Mouse (Mus musculus) testis, adult 2 months (tissue): ENCODE measurements around the gene Hrasls5. TPM values are rescaled to one million over a fixed set of nuclear protein-coding genes. Genes with fewer than 3 reads are reported as not detected.

Experiments
- H3K27ac ChIP-seq: fragments of 200-500 bp; 2 replicates; pipeline ENCODE4 v1.5.1; 2012; ENCODE audit warnings: low read depth, low read length; ENCODE audit not compliant: control insufficient read depth, insufficient read depth
- H3K27me3 ChIP-seq: fragments of 200-500 bp; 2 replicates; pipeline ENCODE4 v1.6.1; 2012; ENCODE audit warnings: mild to moderate bottlenecking, low read length, moderate library complexity; ENCODE audit not compliant: control insufficient read depth, insufficient read depth
- H3K36me3 ChIP-seq: fragments of 200-500 bp; 2 replicates; pipeline ENCODE4 v1.6.1; 2012; ENCODE audit warnings: mild to moderate bottlenecking, low read length; ENCODE audit not compliant: control insufficient read depth, insufficient read depth
- H3K4me1 ChIP-seq: fragments of 200-500 bp; 2 replicates; pipeline ENCODE4 v1.6.1; 2012; ENCODE audit warnings: low read length; ENCODE audit not compliant: control insufficient read depth, insufficient read depth
- H3K4me3 ChIP-seq: fragments of 200-500 bp; 2 replicates; pipeline ENCODE4 v1.5.1; 2012; ENCODE audit warnings: low read depth, mild to moderate bottlenecking, low read length, moderate library complexity, mixed read lengths; ENCODE audit not compliant: control insufficient read depth
- CTCF ChIP-seq: fragments of 200-500 bp; IDR thresholded peaks from 2 replicates; pipeline ENCODE4 v1.5.1; 2012; ENCODE audit warnings: low read depth, mild to moderate bottlenecking, inconsistent platforms, low read length, moderate library complexity; ENCODE audit not compliant: control insufficient read depth, insufficient read depth, insufficient replicate concordance
- POLR2A ChIP-seq: fragments of 200-500 bp; IDR thresholded peaks from 2 replicates; pipeline ENCODE4 v1.6.1; 2012; ENCODE audit warnings: low read depth, mild to moderate bottlenecking, inconsistent platforms, low read length, moderate library complexity; ENCODE audit not compliant: control insufficient read depth
- polyA plus RNA-seq: library from polyadenylated mRNA; depleted of rRNA; stranded (reverse); fragments of >200 nt; gene quantifications from 2 replicates; pipeline ENCODE4 v1.2.3, GENCODE M21; 2012; rRNA removed

Hrasls5 gene
- polyA plus RNA-seq = 2,582 and 2,785 TPM in 2 replicates

DNA sequence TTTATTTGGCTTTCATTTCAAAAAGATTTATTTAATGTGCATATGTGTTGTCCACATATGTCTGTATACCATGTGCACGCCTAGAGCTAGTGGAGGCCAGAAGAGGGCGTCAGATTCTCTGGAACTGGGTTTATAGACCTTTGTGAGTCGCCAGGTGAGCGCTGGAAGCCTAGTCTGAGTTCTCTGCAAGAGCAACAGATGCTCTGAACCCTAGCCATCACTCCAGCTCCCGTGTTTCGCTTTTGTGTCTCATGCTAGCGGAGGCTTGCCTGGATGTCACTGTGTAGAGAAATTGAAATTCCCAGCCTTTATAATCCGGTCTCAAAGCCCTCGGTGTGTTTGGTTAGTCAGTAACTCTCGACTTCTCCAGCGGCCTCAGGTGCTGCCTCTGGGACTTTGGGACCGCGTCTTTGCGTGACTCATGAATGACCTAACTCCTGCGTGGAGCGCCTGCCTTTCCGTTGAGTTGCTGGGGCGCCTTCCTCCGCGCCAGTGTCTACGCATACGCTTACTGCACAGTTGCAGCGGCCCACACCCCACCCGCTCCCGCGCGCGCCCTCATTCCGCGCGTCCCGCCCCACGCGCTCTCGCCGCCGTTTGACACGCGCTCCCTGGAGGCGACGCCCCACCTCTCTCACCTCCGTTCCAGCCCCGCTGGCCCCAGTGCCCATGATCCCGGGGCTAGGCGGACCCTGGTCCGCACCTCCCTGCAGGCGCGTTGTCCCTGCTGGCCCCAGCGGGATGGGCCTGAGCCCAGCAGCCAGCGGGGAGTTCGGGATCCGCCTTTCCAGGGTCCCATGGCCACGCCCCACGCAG lies at the start of gene Hrasls5:
TSS of gene Hrasls5 (plus strand) at position 600 of the 816 bp plus-strand sequence.
- H3K36me3 ChIP-seq = no peaks in the 10 kb centered on the region
- TF ChIP-seq POLR2A = peak; percentile 84; the same call in 1 of the 2 replicates
- TF ChIP-seq CTCF = no peak
- no peaks in the 10 kb centered on the region for H3K27me3 ChIP-seq

GRCm38 (mm10) chr19:7562601-7563129 lies 49.7 kb upstream of the Hrasls5 start:
- no peaks in the 10 kb centered on the region for H3K4me1 ChIP-seq
- H3K36me3 ChIP-seq = no peaks in the 10 kb centered on the region
- H3K27me3 ChIP-seq = no peaks in the 10 kb centered on the region
- H3K4me3 ChIP-seq = no peak overlapping the region
- TF ChIP-seq CTCF (no peak), POLR2A (no peak)
- H3K27ac ChIP-seq = no peak overlapping the region

More for the DNA sequence above, at the start of gene Hrasls5:
- H3K4me3 ChIP-seq = peak within 1 kb of the TSS; percentile 87
- peak within 1 kb of the TSS; percentile 91 for H3K27ac ChIP-seq
- peaks cover 12% of the 10 kb centered on the region for H3K4me1 ChIP-seq

DNA sequence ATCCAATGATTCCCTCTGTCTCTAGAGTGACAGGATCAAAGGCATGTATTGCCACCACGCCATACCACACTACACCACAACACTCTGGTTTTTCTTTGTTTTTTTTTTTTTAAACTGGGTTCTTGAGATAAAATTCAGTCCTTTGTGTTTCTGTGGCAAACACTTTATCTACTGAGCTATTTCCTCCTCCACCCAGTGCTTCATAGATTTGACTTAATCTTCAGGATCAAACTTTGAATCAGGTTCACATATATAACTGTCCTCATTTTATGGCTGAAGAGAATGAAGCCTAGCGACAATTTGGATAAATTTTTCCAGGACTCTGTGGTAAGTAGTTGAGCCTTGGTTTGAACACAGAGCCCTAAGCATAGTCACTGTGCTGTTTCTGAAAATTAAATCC lies 48.7 kb upstream of the Hrasls5 start:
- H3K4me3 ChIP-seq = no peak overlapping the region
- no peaks in the 10 kb centered on the region for H3K4me1 ChIP-seq
- no peaks in the 10 kb centered on the region for H3K36me3 ChIP-seq
- TF ChIP-seq CTCF = no peak
- TF ChIP-seq POLR2A = no peak
- H3K27me3 ChIP-seq = no peaks in the 10 kb centered on the region
- H3K27ac ChIP-seq = no peak overlapping the region

DNA sequence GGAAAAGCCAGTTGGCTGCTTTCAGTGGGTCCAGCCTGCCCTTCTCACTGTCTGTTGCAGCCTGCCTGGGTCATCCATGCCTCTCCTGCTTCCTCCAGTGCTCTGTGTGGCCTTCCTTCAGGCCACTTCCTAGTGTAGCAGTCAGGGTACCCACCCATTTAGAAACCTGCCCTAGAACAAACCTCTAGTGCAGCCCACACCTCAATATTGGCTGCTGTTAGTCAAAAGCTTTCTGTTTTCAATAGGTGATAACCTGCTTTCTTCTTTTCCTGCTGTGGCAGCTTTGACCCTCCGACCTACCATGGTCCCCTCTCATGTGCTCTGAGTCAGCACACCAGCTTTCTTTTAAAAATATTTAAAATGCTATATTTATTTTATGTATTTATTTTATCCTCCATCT lies 47.9 kb upstream of the Hrasls5 start:
- Histone ChIP-seq H3K4me3 (no peak overlapping the region), H3K36me3 (no peaks in the 10 kb centered on the region), H3K4me1 (no peaks in the 10 kb centered on the region), H3K27ac (no peak overlapping the region), H3K27me3 (no peaks in the 10 kb centered on the region)
- no peak for TF ChIP-seq POLR2A
- TF ChIP-seq CTCF = no peak

DNA sequence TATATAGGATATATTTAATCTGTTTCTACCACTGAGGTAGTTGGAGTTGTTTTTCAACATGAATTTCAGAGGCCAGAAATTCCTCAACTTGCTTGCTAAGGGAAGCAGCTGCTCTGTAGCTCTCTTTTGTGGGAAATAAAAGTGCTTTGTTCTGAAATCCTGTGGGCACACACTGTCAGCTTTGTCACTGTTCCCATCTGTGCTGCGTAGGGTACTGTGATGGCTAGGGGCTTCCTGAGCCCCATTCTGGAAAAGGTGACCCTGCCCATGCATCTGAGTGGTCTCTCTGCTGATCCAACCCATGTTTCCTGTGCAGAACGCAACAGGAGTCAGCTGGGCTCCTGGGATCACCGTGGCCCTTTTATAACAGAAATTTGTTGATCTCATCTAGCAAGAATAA lies 45.5 kb upstream of the Hrasls5 start:
- Histone ChIP-seq H3K36me3 (no peaks in the 10 kb centered on the region), H3K4me1 (no peaks in the 10 kb centered on the region), H3K27me3 (no peaks in the 10 kb centered on the region), H3K27ac (no peak overlapping the region), H3K4me3 (no peak overlapping the region)
- TF ChIP-seq POLR2A (no peak), CTCF (no peak)

DNA sequence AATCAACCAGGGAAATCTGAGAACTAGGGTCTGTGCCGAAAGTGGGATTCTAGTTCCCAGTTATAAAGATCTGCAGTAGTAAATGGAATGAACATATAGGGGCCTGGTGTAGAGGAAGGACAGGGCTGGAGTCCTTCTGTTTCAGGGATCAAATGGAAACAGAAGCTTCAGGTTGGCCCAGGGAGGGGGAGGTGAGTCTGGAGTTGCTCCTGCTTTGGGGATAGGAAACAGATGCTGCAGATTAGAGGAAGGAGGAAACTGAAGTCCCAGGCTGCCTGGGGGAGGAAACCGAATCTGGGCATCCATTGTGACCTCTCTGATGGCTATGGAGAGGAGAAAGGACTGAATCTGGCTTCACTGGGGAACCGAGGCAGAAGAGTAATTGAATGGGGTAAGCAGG lies 44.0 kb upstream of the Hrasls5 start:
- Histone ChIP-seq H3K27ac (no peak overlapping the region), H3K27me3 (no peaks in the 10 kb centered on the region)
- TF ChIP-seq CTCF (no peak), POLR2A (no peak)

GRCm38 (mm10) chr19:7569650-7570049 lies 42.7 kb upstream of the Hrasls5 start:
- no peak for TF ChIP-seq POLR2A
- TF ChIP-seq CTCF = no peak
- no peak overlapping the region for H3K4me3 ChIP-seq
- H3K27ac ChIP-seq = no peak overlapping the region
- H3K27me3 ChIP-seq = no peaks in the 10 kb centered on the region
- no peaks in the 10 kb centered on the region for H3K36me3 ChIP-seq
- H3K4me1 ChIP-seq = no peaks in the 10 kb centered on the region

More for the DNA sequence above, 44.0 kb upstream of the Hrasls5 start:
- H3K4me3 ChIP-seq = no peak overlapping the region
- H3K36me3 ChIP-seq = no peaks in the 10 kb centered on the region
- no peaks in the 10 kb centered on the region for H3K4me1 ChIP-seq
